Mouse (Mus musculus) lung, adult 2 months (tissue): ENCODE measurements around the gene Creg2. TPM values are rescaled to one million over a fixed set of nuclear protein-coding genes. Genes with fewer than 3 reads are reported as not detected.
"Not testable (repeated sequence)": the region's sequence is repeated elsewhere in the genome, so short reads cannot be mapped to it uniquely, and the experiment has no call there.

Experiments
- DNase-seq: peaks from one replicate; pipeline ENCODE4 v3.0.0; 2022
- H3K4me1 ChIP-seq: fragments of 200-500 bp; 2 replicates; pipeline ENCODE4 v1.6.1; 2011; ENCODE audit warnings: low read length; ENCODE audit not compliant: control insufficient read depth, insufficient read depth
- H3K4me3 ChIP-seq: fragments of 200-500 bp; replicated peaks from 2 replicates; pipeline ENCODE3; 2011; ENCODE audit warnings: low read depth, mild to moderate bottlenecking, control low read depth, low read length; ENCODE audit errors: extremely low read depth
- CTCF ChIP-seq: fragments of 200-500 bp; IDR thresholded peaks from 2 replicates; pipeline ENCODE4 v1.5.1; 2011; ENCODE audit warnings: mild to moderate bottlenecking, low read length, control low read depth; ENCODE audit not compliant: insufficient read depth
- POLR2A ChIP-seq: fragments of 200-500 bp; IDR thresholded peaks from 2 replicates; pipeline ENCODE4 v1.6.1; 2011; ENCODE audit warnings: low read depth, mild to moderate bottlenecking, control low read depth, low read length, borderline replicate concordance; ENCODE audit errors: extremely low read depth
- WGBS: fragments of 180-500 bp; shearing (Covaris S2); methylation state at CpG from one replicate; pipeline ENCODE4 v1.1.7; 2018; 5-methylcytosine and 5-hydroxymethylcytosine counted together
- polyA plus RNA-seq: library from polyadenylated mRNA; depleted of rRNA; stranded (reverse); fragments of >200 nt; gene quantifications from 2 replicates; pipeline ENCODE4 v1.2.3, GENCODE M21; 2012

Gene Creg2
- polyA plus RNA-seq, 1 experiment, result 0.07 TPM

- DNase-seq, result no peak
- WGBS, result 77% methylated on average over 5 of the region's 5 CpGs
Measured at GRCm38 (mm10) chr1:39612491-39612890, 38.8 kb downstream of the Creg2 start.

GRCm38 (mm10) chr1:39608534-39608933, 42.7 kb downstream of the Creg2 start:
- Histone ChIP-seq H3K4me1 (peaks cover 5% of the 10 kb centered on the region), H3K4me3 (no peak overlapping the region)
- DNase-seq, result no peak
- 28% methylated on average over 8 of the region's 8 CpGs for WGBS
- TF ChIP-seq POLR2A (no peak), CTCF (no peak)

More at GRCm38 (mm10) chr1:39612491-39612890, 38.8 kb downstream of the Creg2 start:
- H3K4me3 ChIP-seq, result no peak overlapping the region
- peaks cover 5% of the 10 kb centered on the region for H3K4me1 ChIP-seq
- TF ChIP-seq POLR2A, result no peak
- TF ChIP-seq CTCF, result no peak

GRCm38 (mm10) chr1:39602477-39602876, 48.8 kb downstream of the Creg2 start:
- no peak for DNase-seq
- 98% methylated on average over 3 of the region's 3 CpGs for WGBS
- TF ChIP-seq POLR2A (no peak), CTCF (no peak)
- Histone ChIP-seq H3K4me1 (no peaks in the 10 kb centered on the region), H3K4me3 (no peak overlapping the region)

GRCm38 (mm10) chr1:39598726-39599125, 52.5 kb downstream of the Creg2 start:
- no peak for DNase-seq
- TF ChIP-seq CTCF (no peak), POLR2A (no peak)
- Histone ChIP-seq H3K4me1 (no peaks in the 10 kb centered on the region), H3K4me3 (no peak overlapping the region)
- WGBS, result 59% methylated on average over 11 of the region's 11 CpGs

- not testable (repeated sequence) for DNase-seq, H3K4me1 ChIP-seq, H3K4me3 ChIP-seq
- 91% methylated on average over 9 of the region's 9 CpGs for WGBS
Measured at GRCm38 (mm10) chr1:39597135-39597534, 54.1 kb downstream of the Creg2 start.

- DNase-seq, result no peak
- H3K4me1 ChIP-seq, result no peaks in the 10 kb centered on the region
- 78% methylated on average over 10 of the region's 10 CpGs for WGBS
- TF ChIP-seq CTCF, result no peak
- TF ChIP-seq POLR2A, result no peak
- no peak overlapping the region for H3K4me3 ChIP-seq
Measured at GRCm38 (mm10) chr1:39593836-39594235, 57.4 kb downstream of the Creg2 start.

GRCm38 (mm10) chr1:39592090-39592489, 59.2 kb downstream of the Creg2 start:
- no peak for DNase-seq
- WGBS, result 65% methylated on average over 4 of the region's 4 CpGs
- no peak overlapping the region for H3K4me3 ChIP-seq
- H3K4me1 ChIP-seq, result no peaks in the 10 kb centered on the region
- TF ChIP-seq POLR2A (no peak), CTCF (no peak)

GRCm38 (mm10) chr1:39591557-39591956, 59.7 kb downstream of the Creg2 start:
- not testable (repeated sequence) for DNase-seq, H3K4me3 ChIP-seq, H3K4me1 ChIP-seq
- WGBS, result 69% methylated on average over 1 of the region's 1 CpGs

- TF ChIP-seq POLR2A (no peak), CTCF (no peak)
- H3K4me3 ChIP-seq, result no peak overlapping the region
- H3K4me1 ChIP-seq, result no peaks in the 10 kb centered on the region
- DNase-seq, result no peak
- 69% methylated on average over 5 of the region's 5 CpGs for WGBS
Measured at GRCm38 (mm10) chr1:39590193-39590592, 61.1 kb downstream of the Creg2 start.

GRCm38 (mm10) chr1:39585416-39585815, 65.9 kb downstream of the Creg2 start:
- no peak for DNase-seq
- Histone ChIP-seq H3K4me1 (no peaks in the 10 kb centered on the region), H3K4me3 (no peak overlapping the region)
- 72% methylated on average over 9 of the region's 9 CpGs for WGBS
- TF ChIP-seq CTCF (no peak), POLR2A (no peak)

- DNase-seq, result no peak
- TF ChIP-seq CTCF, result no peak
- TF ChIP-seq POLR2A, result no peak
- 78% methylated on average over 9 of the region's 9 CpGs for WGBS
- Histone ChIP-seq H3K4me3 (no peak overlapping the region), H3K4me1 (no peaks in the 10 kb centered on the region)
Measured at GRCm38 (mm10) chr1:39583173-39583572, 68.1 kb downstream of the Creg2 start.

- 67% methylated on average over 2 of the region's 3 CpGs for WGBS
- TF ChIP-seq CTCF (no peak), POLR2A (no peak)
- Histone ChIP-seq H3K4me3 (no peak overlapping the region), H3K4me1 (peaks cover under 1% of the 10 kb centered on the region; the same call in 1 of the 2 replicates)
- DNase-seq, result no peak
Measured at GRCm38 (mm10) chr1:39581215-39581614, 70.1 kb downstream of the Creg2 start.
